Mouse (Mus musculus) cerebral cortex, adult 2 months (tissue): ENCODE data around the gene Fbxl18.

Experiments
- WGBS: fragments of 180-500 bp; shearing (Covaris S2); methylation state at CpG from one replicate; pipeline ENCODE4 v1.1.7; 2018; 5-methylcytosine and 5-hydroxymethylcytosine counted together

Fbxl18 gene

DNA sequence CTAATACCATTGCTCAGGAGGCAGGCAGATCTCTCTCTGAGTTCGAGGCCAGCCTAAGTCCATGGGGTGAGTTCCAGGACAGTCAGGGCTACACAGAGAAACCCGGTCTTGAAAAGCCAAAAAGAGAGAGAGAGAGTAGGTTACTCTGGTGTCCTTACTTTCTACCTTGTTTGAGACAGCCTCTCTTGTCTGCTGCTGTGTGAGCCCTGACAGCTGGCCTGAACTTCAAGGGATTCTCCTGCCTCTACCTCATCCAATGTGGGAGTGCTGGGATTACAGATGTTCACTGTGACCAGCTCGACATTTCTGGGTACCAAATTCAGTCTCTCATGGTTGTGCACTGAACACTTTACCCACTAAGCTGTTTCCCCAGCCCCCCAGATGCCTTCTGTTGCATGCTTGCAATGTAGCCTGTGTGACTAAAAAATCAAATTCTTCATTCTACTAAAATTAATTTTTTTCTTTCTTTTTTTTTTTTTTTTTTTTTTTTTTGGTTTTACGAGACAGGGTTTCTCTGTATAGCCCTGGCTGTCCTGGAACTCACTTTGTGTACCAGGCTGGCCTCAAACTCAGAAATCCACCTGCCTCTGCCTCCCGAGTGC is 4.8 kb upstream of the Fbxl18 start:
- WGBS, result 48% methylated on average over 5 of the region's 5 CpGs

DNA sequence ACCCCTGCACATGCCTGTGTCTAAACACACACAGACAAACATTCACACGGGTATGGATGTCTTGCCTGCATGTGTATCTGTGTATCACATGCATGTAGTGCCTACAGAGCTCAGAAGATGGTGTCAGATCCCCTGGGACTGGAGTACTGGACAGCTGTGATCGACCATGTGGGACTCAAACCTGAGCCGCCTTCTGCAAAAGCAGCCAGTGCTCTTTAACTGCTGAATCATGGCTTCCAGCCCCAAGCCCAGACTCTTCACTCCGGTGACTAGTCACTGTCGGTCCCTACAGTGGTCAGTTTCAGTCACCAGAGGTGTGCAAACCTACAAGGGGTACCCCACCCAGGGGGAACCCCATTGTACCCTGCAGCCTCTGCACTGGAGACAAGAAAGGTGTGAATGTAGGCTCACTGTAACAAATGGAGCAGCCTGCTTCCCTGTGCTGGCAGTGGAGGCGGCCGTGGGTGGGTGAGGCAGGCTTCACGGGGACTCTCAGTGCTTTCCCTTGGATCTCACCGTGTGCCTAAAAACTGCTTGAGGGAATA is 3.9 kb upstream of the Fbxl18 start:
- 39% methylated on average over 9 of the region's 9 CpGs for WGBS

DNA sequence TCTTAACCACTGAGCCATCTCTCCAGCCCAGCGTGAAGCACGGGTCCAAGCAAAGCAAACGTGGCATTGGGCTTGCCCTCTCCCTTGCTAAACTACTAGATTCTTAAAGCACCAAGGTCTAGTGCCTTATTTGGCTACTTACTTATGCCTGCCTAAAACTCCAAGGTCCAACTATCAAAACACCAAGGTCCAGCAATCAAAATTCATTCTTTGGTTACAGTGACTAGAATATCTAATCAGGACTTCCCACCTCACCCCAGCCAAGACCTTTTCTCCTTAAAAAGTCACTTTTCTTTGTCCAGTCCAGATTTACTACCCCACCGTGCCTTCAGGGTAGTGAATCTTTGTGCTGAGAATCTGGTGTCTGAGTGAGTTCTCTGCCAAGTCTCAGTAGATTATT is 3.1 kb upstream of the Fbxl18 start:
- WGBS, result 73% methylated on average over 4 of the region's 4 CpGs

DNA sequence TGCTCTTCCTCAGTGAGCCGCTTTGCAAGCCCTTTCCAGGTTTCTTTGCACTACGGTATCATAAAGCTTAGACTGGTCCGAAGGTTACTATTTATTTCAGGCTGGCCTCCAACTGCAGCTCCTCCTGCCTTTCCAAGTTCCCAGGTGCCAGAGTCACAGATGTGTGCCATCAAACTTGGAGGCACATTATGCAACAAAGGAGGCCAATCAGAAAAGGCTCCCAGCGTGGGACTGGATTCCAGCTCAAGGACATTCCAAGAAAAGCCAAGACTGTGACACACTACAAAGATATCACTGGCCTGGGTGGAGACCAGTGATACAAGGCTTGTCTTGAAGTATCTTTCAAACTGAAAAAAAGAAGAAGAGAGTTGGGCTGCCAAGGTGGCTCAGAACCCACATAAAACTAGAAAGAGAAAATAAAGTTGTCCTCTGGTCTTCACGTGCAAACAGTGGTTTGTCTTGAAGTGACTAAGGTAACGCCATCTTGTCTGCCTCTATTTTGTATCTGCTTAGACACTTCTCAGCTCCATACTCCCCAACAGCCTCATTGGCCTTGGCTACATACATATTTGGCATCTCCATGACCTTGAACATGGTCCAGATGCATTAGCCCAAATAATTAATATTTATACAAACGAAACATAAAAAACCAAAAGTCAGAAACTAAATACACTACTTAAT is 2.5 kb upstream of the Fbxl18 start:
- WGBS, result 85% methylated on average over 7 of the region's 7 CpGs

DNA sequence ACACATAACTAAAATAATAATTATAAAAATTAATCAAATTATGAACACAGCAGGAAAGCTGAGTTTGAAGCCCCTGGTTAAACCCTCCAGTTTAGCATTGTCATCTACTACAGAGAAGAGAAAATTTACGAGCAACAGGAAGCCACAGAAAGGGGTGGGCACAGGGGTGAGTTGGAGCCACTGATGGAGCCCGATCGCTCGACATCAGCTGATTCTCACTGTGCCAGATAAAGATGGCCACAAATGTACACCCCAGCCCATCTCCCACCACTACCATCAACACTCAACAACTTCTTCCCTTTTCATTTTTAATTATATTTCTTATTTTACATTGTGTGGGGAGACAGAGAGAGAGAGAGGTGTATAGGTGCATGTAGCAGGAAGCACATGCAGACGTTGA is 1.5 kb upstream of the Fbxl18 start:
- 76% methylated on average over 5 of the region's 5 CpGs for WGBS

DNA sequence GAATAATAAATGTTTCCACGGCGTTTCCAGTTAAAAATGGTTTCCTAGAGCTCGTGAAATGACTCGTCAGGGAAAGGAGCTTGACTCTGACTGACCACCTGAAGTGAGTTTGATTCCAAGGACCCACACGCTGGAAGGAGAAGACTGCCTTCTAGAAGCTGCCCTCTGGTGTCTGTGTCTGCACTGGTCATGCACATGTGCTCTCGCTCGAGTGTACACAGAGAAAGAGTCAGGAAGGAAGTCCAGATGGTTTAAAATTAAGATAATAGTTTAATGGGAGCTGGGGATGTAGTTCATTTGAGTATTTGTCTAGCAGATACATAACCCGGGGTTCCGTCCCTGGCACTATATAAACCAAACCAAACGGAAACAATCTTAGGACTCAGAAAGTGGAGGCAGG is 971 bp upstream of the Fbxl18 start:
- 70% methylated on average over 10 of the region's 10 CpGs for WGBS

DNA sequence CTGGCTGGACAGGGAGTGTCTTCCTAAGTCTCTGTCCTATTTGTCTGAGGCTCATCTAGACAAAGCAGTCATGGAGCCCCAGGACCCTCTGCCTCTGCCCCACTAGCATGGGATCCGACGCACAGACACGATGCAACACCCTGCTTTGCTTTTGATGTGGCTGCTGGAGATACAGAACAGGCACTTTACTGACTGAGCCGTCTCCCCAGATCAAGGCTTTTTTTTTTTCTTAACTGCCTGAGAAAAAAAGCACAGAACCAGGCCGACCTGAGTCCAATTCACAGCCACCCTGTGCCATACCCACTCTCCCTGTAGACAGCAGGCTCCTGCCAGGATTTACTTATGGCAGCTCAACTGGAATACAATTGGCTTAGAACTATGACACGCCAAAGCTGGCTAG is 3.8 kb downstream of the Fbxl18 start:
- 77% methylated on average over 6 of the region's 6 CpGs for WGBS

DNA sequence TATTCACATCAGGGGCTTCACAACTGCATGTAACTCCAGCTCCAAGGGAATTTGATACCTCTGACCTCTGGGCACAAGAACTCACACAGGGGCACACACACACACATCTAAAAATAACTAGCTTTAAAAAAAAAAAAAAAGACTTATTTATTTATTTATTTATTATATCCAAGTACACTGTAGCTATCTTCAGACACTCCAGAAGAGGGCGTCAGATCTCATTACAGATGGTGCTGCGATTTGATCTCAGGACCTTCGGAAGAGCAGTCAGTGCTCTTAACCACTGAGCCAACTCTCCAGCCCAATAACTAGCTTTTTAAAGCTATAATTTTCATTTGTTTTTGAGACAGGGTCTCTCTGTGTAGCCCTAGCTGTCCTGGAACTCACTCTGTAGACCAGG is 7.7 kb downstream of the Fbxl18 start:
- 89% methylated on average over 3 of the region's 3 CpGs for WGBS

DNA sequence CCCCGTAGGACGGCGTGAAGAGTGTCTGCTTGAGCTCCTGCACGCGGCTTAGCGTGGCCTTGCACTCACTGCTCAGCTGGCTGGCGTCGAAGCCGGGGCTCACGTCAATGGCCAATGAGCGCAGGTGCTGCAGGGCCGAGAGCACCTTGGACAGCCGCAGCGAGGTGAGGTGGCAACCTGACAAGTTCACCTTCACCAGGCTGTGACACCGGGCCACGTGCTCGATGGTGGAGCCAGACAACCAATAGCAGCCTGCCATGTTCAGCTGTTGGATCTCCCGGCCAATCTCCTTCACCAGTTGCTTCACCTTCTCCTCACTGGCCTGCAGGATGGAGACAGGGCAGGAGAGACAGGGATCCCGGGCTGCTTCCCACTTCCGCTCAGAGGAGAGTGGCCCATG is 8.5 kb downstream of the Fbxl18 start:
- WGBS, result 93% methylated on average over 20 of the region's 20 CpGs

DNA sequence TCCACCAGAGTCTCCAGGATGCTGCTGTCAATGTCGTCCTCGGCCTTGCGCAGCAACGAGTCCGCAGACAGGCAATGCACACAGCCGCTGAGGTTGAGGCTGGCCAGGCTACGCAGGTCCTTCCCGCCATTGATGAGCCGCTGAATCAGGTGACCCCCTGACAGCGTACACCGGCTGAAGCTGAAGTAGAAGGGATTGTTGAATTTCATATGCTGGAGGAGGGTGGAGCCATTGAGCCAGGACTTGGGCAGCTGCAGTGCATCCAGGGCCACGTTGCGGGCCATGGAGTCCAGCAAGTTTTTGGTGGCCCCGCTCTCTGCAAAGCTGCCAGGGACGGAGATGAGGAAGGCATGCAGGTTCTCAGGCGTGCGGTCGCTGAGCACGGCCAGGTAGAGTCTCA is 9.0 kb downstream of the Fbxl18 start:
- WGBS, result 95% methylated on average over 19 of the region's 19 CpGs

DNA sequence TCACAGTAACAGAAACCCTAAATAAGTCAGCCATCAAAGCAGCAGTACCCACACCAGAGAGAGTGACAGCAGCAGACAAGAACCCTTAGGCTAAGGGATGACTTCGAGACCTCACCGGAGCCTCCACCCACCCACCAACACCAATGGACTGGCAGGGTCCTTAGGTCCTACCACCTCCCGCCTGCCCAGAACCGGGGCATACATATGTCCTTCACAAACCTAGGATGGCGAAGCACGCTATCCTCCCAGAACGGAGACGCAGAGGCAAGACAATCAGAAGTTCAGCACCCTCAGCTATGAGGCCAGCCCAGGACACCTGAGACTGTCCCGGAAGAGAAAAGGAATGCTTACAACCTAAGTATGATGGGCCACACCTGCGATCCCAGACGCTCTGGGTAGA is 12.8 kb downstream of the Fbxl18 start:
- WGBS, result 97% methylated on average over 11 of the region's 11 CpGs

DNA sequence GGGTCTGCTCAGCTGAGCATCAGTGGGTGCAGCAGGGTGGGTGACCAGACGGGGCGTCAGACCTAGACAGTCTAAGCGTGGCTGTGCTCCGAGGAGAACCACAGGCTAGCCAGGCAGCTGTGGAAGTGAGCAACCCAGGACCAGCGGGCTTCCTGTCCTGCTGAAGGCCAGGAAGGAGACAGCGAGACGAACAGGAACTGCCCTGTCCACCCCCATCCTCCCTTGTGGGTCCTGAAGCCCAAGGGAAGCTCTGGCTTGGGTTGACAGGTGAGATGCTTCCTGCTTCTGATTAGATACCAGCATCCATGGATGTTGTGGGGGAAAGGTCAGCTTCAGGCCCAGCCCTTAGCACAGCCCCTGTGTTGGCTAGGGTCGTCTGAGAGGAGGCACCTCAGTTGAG is 13.3 kb downstream of the Fbxl18 start:
- 76% methylated on average over 8 of the region's 8 CpGs for WGBS

DNA sequence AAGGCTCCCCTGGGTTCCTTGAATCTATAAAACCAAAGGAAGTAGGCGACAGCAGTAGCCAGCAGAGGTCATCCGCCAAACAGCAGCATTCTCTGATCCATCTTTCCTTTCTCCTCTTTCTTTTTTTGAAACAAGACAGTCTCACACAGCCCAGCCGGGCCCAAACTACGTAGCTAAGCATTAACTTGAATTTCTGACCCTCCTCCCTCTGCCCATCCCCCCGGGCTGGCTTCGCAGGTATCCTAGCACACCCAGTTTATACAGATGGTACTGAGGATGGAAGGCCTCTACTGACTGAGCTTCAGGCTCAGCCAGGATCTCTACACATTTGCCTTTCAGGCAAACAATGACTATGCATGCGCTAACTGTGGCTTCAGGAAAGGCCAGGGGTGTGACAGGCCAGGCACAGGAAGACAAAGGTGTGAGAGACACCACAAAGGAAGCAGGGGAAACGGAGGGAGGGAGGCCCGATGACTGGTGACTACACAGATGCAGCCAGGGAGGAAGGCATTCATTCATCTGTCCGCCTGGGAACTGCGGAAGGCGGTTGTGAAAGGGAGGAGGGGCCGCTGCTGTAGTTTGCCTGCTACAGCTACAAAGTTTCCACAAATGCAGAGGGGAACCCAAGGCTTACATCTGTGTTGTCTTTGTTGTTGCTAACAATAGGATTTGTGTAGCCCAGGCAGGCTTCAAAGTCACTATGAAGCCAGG is 14.3 kb downstream of the Fbxl18 start:
- WGBS, result 38% methylated on average over 13 of the region's 13 CpGs

DNA sequence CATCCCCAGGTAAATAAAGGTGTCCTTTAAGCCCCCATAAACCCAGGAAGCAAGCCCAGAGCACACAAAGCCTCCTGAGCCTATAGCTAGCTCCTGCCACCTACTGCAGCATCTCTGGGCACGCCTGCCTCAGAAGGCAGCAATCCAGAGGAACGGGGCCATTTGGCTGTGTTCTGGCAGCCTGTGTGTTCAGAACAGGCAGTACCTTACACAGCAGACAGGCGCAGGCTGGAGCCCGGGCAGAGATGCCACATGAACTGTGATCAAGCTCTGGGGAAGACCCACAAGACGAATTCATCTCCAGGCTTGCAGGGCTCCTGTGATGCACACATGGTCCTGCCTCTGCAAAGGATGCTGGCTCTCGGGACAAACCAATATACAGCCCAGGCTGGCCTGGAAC is 15.0 kb downstream of the Fbxl18 start:
- 44% methylated on average over 6 of the region's 6 CpGs for whole genome bisulfite sequencing

DNA sequence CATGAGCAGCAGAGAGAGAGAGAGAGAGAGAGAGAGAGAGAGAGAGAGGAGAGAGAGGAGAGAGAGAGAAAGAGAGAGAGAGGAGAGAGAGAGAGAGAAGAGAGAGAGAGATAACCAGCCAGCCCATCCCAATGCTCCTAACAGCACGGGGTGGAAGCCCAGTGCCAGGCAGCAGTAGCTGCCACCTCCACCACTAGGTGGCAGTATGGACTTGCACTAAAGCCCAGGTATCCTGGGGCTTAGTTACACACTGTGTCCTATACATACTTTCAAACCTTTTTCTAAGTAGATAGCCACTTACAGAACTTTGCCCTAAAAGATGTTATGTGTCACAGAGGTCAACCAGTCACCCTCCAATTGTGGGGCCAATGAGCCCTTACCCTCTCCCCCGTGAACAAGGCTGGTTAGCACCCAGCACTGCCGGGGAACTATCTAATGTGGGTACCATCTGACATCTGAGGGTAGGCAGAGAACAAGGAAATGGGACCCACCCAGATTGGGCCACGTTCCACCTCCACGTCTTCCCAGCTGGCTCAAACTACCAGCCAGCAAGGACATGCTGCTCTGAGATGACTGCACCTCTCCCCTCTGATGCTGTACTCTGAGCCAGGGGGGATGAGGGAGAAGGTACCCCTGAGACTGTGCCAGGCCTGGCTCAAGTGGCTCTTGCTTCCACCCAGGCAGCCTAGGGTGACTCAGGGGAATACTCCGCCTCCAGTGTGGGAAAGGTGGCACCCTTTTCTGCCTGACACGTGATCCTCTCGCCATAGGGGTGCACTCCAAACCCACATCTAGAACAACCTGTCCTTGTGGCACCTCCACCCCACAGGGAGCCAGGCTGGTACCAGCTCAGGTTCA is 15.7 kb downstream of the Fbxl18 start:
- 43% methylated on average over 8 of the region's 8 CpGs for WGBS

DNA sequence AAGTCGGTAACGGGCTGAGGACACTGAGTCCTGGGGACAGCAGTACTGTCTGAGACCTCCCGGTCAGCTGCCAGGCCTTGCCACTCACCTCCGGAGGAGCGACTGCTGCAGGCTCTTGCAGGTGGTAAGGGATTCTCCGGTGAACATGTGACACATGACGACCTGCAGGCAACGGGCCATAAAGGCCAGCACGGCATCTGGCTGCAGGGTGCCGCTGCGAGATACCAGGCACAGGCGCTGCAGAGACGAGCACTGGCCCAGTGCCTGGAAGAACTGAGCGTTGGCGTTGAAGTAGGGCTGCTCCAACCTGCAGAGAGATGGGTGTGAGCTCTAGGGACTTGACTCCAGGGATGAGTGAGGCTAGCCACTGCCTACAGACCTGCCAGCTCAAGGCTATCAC is 16.7 kb downstream of the Fbxl18 start:
- WGBS, result 47% methylated on average over 15 of the region's 15 CpGs

DNA sequence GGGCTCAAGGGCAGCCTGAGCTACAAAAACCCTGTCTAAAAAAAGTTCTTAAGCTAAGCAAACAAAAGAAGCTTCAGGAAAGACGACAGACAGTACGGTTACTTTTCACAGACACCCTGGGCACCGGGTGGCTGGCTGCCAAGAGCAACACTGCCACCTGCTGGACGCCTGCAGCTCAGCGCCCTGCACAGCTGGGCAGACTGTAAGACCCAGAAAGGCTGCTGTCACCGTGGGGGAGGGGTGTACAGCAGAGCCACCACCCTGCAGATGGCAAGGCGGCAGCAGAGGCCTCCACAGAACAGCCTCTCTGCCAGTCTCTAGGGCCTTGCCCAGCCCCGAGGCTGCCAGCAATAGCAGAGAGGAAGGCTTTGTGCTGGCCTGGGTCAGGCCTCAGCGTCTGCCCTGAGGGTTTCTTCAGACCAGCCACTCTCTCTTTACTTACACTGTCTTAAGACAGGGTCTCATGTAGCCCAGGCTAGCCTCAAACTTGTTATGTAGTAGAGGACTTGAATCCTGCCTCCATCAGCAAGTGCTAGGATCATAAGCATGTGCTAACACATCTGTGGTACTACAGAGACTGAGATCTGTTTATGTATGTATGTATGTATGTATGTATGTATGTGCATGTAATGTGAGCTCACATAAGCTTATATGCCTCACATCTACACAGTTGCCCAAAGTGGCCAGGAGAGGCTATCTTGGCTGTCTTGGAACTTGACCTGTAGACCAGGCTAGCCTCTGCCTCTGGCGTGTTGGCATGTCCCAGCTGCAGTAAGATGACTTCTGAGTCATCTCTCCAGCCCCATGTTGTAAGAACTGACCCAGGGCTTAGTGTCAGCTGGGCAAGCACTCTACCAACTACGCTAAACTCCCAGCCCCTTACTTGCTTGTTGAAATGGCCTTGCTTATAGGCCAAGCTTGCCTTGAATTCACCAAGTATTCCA is 17.6 kb downstream of the Fbxl18 start:
- WGBS, result 23% methylated on average over 11 of the region's 11 CpGs

DNA sequence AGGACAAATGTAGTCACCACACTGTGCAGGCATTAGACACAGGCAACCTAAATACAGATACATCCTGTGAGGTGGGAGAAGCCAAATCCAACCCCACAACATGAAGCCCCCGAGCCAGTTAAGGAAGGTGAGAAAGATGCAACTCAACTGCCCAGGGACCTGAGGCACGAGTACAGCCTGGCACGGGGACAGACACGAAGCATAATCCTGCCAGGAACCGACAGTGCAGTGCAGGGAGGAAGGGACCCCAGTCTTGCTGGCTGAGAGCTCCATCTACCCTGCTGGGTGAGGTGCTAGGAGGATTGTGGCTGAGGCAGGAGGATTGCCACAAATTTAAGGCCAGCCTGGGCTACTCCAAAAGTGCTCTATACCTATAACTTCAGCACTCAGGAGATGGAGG is 18.3 kb downstream of the Fbxl18 start:
- WGBS, result 56% methylated on average over 5 of the region's 5 CpGs

DNA sequence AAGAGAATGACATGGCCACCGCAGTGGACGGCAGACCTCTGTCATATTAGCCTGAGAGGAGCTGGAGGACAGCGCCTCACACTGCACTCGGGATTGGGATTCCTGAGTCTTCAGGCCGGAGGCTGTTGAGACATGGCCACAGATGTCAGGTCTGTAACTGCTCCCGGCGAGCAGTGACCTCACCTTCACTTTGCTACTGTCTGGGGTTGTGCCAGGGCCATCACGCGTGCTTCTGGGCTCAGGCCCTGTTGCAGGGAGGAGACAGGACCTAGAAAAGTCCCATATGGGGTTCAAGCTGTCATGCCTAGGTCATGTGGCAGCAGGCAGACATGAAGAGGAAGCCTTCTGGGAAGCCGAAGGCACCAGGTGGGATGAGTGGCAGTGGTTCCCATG is 19.7 kb downstream of the Fbxl18 start:
- WGBS, result 84% methylated on average over 10 of the region's 10 CpGs

DNA sequence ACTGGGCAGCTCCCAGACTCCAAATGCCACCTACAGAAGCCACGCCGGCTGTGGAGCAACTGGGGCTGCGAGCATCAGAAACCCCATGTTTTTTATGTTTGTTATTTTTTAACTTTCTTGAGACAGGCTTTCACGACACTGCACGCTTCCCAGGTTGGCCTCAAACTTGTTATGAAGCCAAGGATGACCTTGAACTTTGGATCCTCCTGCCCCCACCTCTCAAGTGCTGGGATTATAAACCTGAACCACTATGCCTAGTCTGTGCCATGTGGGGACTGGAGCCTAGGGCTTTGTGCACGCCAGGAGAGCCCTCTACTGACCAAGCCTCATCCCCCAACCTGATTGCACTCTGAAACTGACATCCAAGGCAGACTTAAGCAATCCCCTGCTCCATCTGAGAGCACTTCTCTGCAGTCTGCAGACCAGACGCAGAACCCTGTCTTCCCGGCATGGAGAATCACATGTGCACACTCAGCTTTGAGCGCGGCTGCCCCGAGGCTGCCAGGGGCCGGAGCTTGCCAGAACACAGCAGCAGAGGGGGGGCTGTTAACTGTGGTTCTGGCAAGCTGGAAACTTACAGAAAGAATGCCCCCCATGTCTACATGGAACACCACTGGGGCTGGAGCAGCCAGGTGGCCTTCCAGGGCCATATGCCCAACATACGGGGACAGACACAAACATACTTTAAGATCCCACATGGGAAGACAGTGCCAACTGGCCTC is 20.3 kb downstream of the Fbxl18 start:
- WGBS, result 76% methylated on average over 13 of the region's 13 CpGs
